ENCODE assay signal across 12 mouse cellular contexts in genomic region chr7:136275651-136276050, GRCm38 (mm10).
"Had no signal": no experiment of that assay in that cellular context is flagged by ENCODE, and none has a peak within 500 bp of the region (broad histone marks: within the 10 kb centered on the region; RNA-seq: fewer than 3 reads in every experiment).

No protein-coding gene starts in this region.

- H3K27ac ChIP-seq: layer of hippocampus, adult 2 months; limb, embryonic 12.5 days; liver, embryonic 13.5 days; neural tube, embryonic 15.5 days; stomach, embryonic 15.5 days had no signal

- H3K4me2 ChIP-seq: limb, embryonic 12.5 days; liver, embryonic 13.5 days; neural tube, embryonic 15.5 days; stomach, embryonic 15.5 days had no signal

- H3K4me1 ChIP-seq: liver, embryonic 13.5 days; neural tube, embryonic 15.5 days; stomach, embryonic 15.5 days had no signal

- H3K9ac ChIP-seq: limb, embryonic 12.5 days; liver, embryonic 13.5 days; neural tube, embryonic 15.5 days; stomach, embryonic 15.5 days had no signal

- H3K36me3 ChIP-seq: limb, embryonic 12.5 days; liver, embryonic 13.5 days; neural tube, embryonic 15.5 days; stomach, embryonic 15.5 days had no signal

- H3K9me3 ChIP-seq: limb, embryonic 12.5 days; liver, embryonic 13.5 days; neural tube, embryonic 15.5 days; stomach, embryonic 15.5 days had no signal

- H3K27me3 ChIP-seq: liver, embryonic 13.5 days; neural tube, embryonic 15.5 days; stomach, embryonic 15.5 days had no signal

- DNase-seq: kidney, postnatal 10 days; kidney, postnatal 4 days; liver; liver, embryonic 13.5 days; lung, adult 18-20 months; thymus, adult 2 months; thymus, postnatal 25 days had no signal

- H3K4me3 ChIP-seq: layer of hippocampus, adult 2 months; limb, embryonic 12.5 days; liver, embryonic 13.5 days; myocyte; neural tube, embryonic 15.5 days; stomach, embryonic 15.5 days had no signal
